Mouse (Mus musculus): ENCODE data around the gene Gm49387.

Gm49387 gene

GRCm38 (mm10) chr14:31640346-31640889, at the start of gene Gm49387:
TSS of gene Gm49387 (minus strand) at chr14:31640878.
- in situ Hi-C loops (cut with MboI, MseI), result no loop called here

- in situ Hi-C loops (cut with MboI, MseI), result no loop called here
Observed at GRCm38 (mm10) chr14:31686231-31686630, 45.6 kb upstream of the Gm49387 start.

- in situ Hi-C loops (cut with MboI, MseI), result no loop called here
Observed at GRCm38 (mm10) chr14:31685680-31686079, 45.0 kb upstream of the Gm49387 start.

GRCm38 (mm10) chr14:31684343-31685040, 43.8 kb upstream of the Gm49387 start:
- in situ Hi-C loops (cut with MboI, MseI), result no loop called here

- in situ Hi-C loops (cut with MboI, MseI), result no loop called here
Observed at GRCm38 (mm10) chr14:31683610-31684009, 42.9 kb upstream of the Gm49387 start.

- in situ Hi-C loops (cut with MboI, MseI), result no loop called here
Observed at GRCm38 (mm10) chr14:31681931-31682555, 41.4 kb upstream of the Gm49387 start.

- in situ Hi-C loops (cut with MboI, MseI), result no loop called here
Observed at GRCm38 (mm10) chr14:31681291-31681690, 40.6 kb upstream of the Gm49387 start.

GRCm38 (mm10) chr14:31680656-31681055, 40.0 kb upstream of the Gm49387 start:
- in situ Hi-C loops (cut with MboI, MseI), result no loop called here

GRCm38 (mm10) chr14:31671635-31672320, 31.1 kb upstream of the Gm49387 start:
- in situ Hi-C loops (cut with MboI, MseI), result no loop called here

- in situ Hi-C loops (cut with MboI, MseI), result loop anchor here (10.0 kb wide), 1 partner anchor 415 kb away; the partner anchor contains the start of genes Dph3 and Oxnad1
Observed at GRCm38 (mm10) chr14:31669642-31670490, 29.2 kb upstream of the Gm49387 start.

GRCm38 (mm10) chr14:31669161-31669611, 28.5 kb upstream of the Gm49387 start:
- in situ Hi-C loops (cut with MboI, MseI), result loop anchor here (10.0 kb wide), 1 partner anchor 416 kb away; the partner anchor contains the start of genes Dph3 and Oxnad1

- in situ Hi-C loops (cut with MboI, MseI), result loop anchor here (10.0 kb wide), 1 partner anchor 416 kb away; the partner anchor contains the start of genes Dph3 and Oxnad1
Observed at GRCm38 (mm10) chr14:31668326-31668725, 27.6 kb upstream of the Gm49387 start.

- in situ Hi-C loops (cut with MboI, MseI), result loop anchor here (10.0 kb wide), 1 partner anchor 417 kb away; the partner anchor contains the start of genes Dph3 and Oxnad1
Observed at GRCm38 (mm10) chr14:31667741-31668140, 27.1 kb upstream of the Gm49387 start.

- in situ Hi-C loops (cut with MboI, MseI), result loop anchor here (10.0 kb wide), 1 partner anchor 418 kb away; the partner anchor contains the start of genes Dph3 and Oxnad1
Observed at GRCm38 (mm10) chr14:31666931-31667705, 26.4 kb upstream of the Gm49387 start.

- in situ Hi-C loops (cut with MboI, MseI), result loop anchor here (10.0 kb wide), 1 partner anchor 419 kb away; the partner anchor contains the start of genes Dph3 and Oxnad1
Observed at GRCm38 (mm10) chr14:31665566-31665940, 24.9 kb upstream of the Gm49387 start.

GRCm38 (mm10) chr14:31664903-31665565, 24.4 kb upstream of the Gm49387 start:
- in situ Hi-C loops (cut with MboI, MseI), result loop anchor here (10.0 kb wide), 1 partner anchor 420 kb away; the partner anchor contains the start of genes Dph3 and Oxnad1

GRCm38 (mm10) chr14:31664100-31664902, 23.6 kb upstream of the Gm49387 start:
- in situ Hi-C loops (cut with MboI, MseI), result loop anchor here (10.0 kb wide), 1 partner anchor 420 kb away; the partner anchor contains the start of genes Dph3 and Oxnad1

GRCm38 (mm10) chr14:31663376-31664099, 22.9 kb upstream of the Gm49387 start:
- in situ Hi-C loops (cut with MboI, MseI), result loop anchor here (10.0 kb wide), 1 partner anchor 421 kb away; the partner anchor contains the start of genes Dph3 and Oxnad1

Measured in T-helper 2 cell (primary cell).